Mouse (Mus musculus): ENCODE data around the gene Sema3f. TPM values are rescaled to one million over a fixed set of nuclear protein-coding genes. Genes with fewer than 3 reads are reported as not detected.
A peak's percentile ranks its signal among the peaks of the same experiment; 100 is the strongest.

Gene Sema3f
- polyA plus RNA-seq, 2 experiments = 0.69 to 3.5 TPM

- H3K9ac ChIP-seq (replicated peaks) = no peak overlapping the region
Observed at GRCm38 (mm10) chr9:107668916-107669315, 41.4 kb downstream of the Sema3f start.

DNA sequence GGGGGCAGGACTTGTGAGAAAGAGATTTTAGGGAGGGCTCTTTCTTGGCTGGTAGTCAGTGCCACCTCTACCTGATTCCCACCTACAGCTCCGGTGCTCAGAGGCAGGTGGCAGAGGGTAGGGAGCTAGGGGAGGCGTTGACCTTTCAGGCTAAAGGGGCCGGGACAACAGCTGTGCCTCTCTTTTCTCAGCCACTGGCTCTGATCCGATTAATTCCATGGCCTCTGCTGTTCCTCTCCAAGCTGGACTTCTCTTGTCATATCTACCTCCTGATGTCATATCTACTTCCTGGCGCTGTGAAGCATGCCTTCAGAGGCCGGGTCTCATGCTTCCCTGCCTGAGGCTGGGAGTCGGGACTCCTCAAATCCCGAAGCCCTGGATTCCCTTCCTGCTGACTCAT is 42.3 kb downstream of the Sema3f start:
- Histone ChIP-seq H3K4me2 (ENCODE audit: low read depth) (no peak overlapping the region), H3K9ac (replicated peaks) (no peak overlapping the region), H3K4me3 (ENCODE audit: insufficient read depth in 1 of 2, low read depth in 2 of 2, low read length in 2 of 2) (no peak overlapping the region), H3K27me3 (ENCODE audit: control insufficient read depth, insufficient read depth, low read length) (peaks cover 40% of the 10 kb centered on the region), H3K27ac (no peak overlapping the region), H3K4me1 (replicated peaks; ENCODE audit: control insufficient read depth in 2 of 2, insufficient read depth in 2 of 2, low read length in 1 of 2) (no peaks in the 10 kb centered on the region; a peak in 2 of 4 replicates), H3K9me3 (ENCODE audit: control insufficient read depth, low read length) (no peaks in the 10 kb centered on the region), H3K36me3 (replicated peaks; ENCODE audit: control insufficient read depth, insufficient read depth, low read depth) (no peaks in the 10 kb centered on the region)
- ATAC-seq (ENCODE audit: insufficient read depth) = no peak
- no peak for TF ChIP-seq EP300 (IDR thresholded peaks at IDR 0.05; ENCODE audit: low read depth)
- TF ChIP-seq CTCF (IDR thresholded peaks at IDR 0.05; ENCODE audit: low read depth) = no peak
- 28% methylated on average over 8 of the region's 8 CpGs for WGBS (ENCODE audit: insufficient replicate concordance)
- DNase-seq (ENCODE audit: low read depth in 3 of 3, low spot score in 3 of 3) = no peak

More at GRCm38 (mm10) chr9:107668916-107669315, 41.4 kb downstream of the Sema3f start:
- DNase-seq (ENCODE audit: low read depth in 3 of 3, low spot score in 3 of 3) (no peak), ATAC-seq (ENCODE audit: insufficient read depth) (no peak)
- Histone ChIP-seq H3K27me3 (ENCODE audit: control insufficient read depth, insufficient read depth, low read length) (peaks cover 40% of the 10 kb centered on the region), H3K27ac (no peak overlapping the region), H3K9me3 (ENCODE audit: control insufficient read depth, low read length) (no peaks in the 10 kb centered on the region), H3K4me1 (replicated peaks; ENCODE audit: control insufficient read depth in 2 of 2, insufficient read depth in 2 of 2, low read length in 1 of 2) (no peaks in the 10 kb centered on the region; a peak in 2 of 4 replicates), H3K4me3 (ENCODE audit: insufficient read depth in 1 of 2, low read depth in 2 of 2, low read length in 2 of 2) (no peak overlapping the region), H3K4me2 (ENCODE audit: low read depth) (no peak overlapping the region), H3K36me3 (replicated peaks; ENCODE audit: control insufficient read depth, insufficient read depth, low read depth) (no peaks in the 10 kb centered on the region)
- WGBS (ENCODE audit: insufficient replicate concordance) = 50% methylated on average over 3 of the region's 3 CpGs
- TF ChIP-seq CTCF (IDR thresholded peaks at IDR 0.05; ENCODE audit: low read depth) = no peak

GRCm38 (mm10) chr9:107667219-107667618 is 43.1 kb downstream of the Sema3f start:
- no peaks in the 10 kb centered on the region for H3K36me3 ChIP-seq (replicated peaks; ENCODE audit: control insufficient read depth, insufficient read depth, low read depth)
- H3K27ac ChIP-seq = no peak overlapping the region
- H3K27me3 ChIP-seq (ENCODE audit: control insufficient read depth, insufficient read depth, low read length) = peaks cover 40% of the 10 kb centered on the region
- 3% methylated on average over 24 of the region's 24 CpGs for WGBS (ENCODE audit: insufficient replicate concordance)
- TF ChIP-seq EP300 (IDR thresholded peaks at IDR 0.05; ENCODE audit: low read depth) = no peak
- TF ChIP-seq CTCF (IDR thresholded peaks at IDR 0.05; ENCODE audit: low read depth) = no peak
- no peaks in the 10 kb centered on the region for H3K9me3 ChIP-seq (ENCODE audit: control insufficient read depth, low read length)
- no peaks in the 10 kb centered on the region; a peak in 2 of 4 replicates for H3K4me1 ChIP-seq (replicated peaks; ENCODE audit: control insufficient read depth in 2 of 2, insufficient read depth in 2 of 2, low read length in 1 of 2)
- H3K4me2 ChIP-seq (ENCODE audit: low read depth) = peak overlapping the region; percentile 50
- no peak overlapping the region for H3K9ac ChIP-seq (replicated peaks)
- H3K4me3 ChIP-seq (ENCODE audit: insufficient read depth in 1 of 2, low read depth in 2 of 2, low read length in 2 of 2) = peak overlapping the region; percentile 36 to 37
- ATAC-seq (ENCODE audit: insufficient read depth) (peak; percentile 72), DNase-seq (ENCODE audit: low read depth in 3 of 3, low spot score in 3 of 3) (no peak)

DNA sequence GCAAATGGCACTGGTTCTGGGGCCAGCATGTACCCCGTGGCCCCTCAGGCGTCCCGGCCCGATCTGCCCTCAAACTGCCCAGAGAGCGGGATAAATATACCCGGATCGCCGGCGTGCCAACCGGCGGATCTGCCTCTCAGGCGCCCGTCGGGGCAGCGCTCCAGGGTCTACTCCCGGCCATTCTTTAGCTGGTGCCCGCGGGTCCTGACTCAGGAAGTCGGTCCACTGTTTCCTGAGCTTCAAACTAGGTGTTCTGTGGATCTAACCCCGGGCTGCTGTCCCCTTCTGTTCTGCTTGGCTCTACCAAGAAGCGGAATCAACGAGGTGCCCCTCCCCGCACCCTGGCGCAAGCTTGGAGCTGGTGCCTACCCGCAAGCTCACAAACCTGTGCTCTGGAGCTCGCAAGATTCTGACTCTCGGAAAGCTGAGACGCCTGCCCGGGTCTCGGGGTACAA is 43.5 kb downstream of the Sema3f start:
- Histone ChIP-seq H3K4me1 (replicated peaks; ENCODE audit: control insufficient read depth in 2 of 2, insufficient read depth in 2 of 2, low read length in 1 of 2) (no peaks in the 10 kb centered on the region; a peak in 2 of 4 replicates), H3K9ac (replicated peaks) (no peak overlapping the region), H3K27me3 (ENCODE audit: control insufficient read depth, insufficient read depth, low read length) (peaks cover 40% of the 10 kb centered on the region), H3K27ac (no peak overlapping the region), H3K36me3 (replicated peaks; ENCODE audit: control insufficient read depth, insufficient read depth, low read depth) (no peaks in the 10 kb centered on the region), H3K4me3 (ENCODE audit: insufficient read depth in 1 of 2, low read depth in 2 of 2, low read length in 2 of 2) (peak overlapping the region; percentile 36 to 37), H3K9me3 (ENCODE audit: control insufficient read depth, low read length) (no peaks in the 10 kb centered on the region), H3K4me2 (ENCODE audit: low read depth) (peak overlapping the region; percentile 50)
- no peak for DNase-seq (ENCODE audit: low read depth in 3 of 3, low spot score in 3 of 3)
- TF ChIP-seq EP300 (IDR thresholded peaks at IDR 0.05; ENCODE audit: low read depth) (no peak), CTCF (IDR thresholded peaks at IDR 0.05; ENCODE audit: low read depth) (no peak)
- 3% methylated on average over 30 of the region's 30 CpGs for WGBS (ENCODE audit: insufficient replicate concordance)
- no peak for ATAC-seq (ENCODE audit: insufficient read depth)

- H3K27ac ChIP-seq = no peak overlapping the region
- ATAC-seq (ENCODE audit: insufficient read depth) (no peak), DNase-seq (ENCODE audit: low read depth in 3 of 3, low spot score in 3 of 3) (no peak)
- H3K4me3 ChIP-seq (ENCODE audit: insufficient read depth in 1 of 2, low read depth in 2 of 2, low read length in 2 of 2) = no peak overlapping the region
- H3K4me1 ChIP-seq (replicated peaks; ENCODE audit: control insufficient read depth in 2 of 2, insufficient read depth in 2 of 2, low read length in 1 of 2) = no peaks in the 10 kb centered on the region; a peak in 2 of 4 replicates
- H3K9ac ChIP-seq (replicated peaks) = no peak overlapping the region
- WGBS (ENCODE audit: insufficient replicate concordance) = 62% methylated on average over 7 of the region's 7 CpGs
- no peaks in the 10 kb centered on the region for H3K36me3 ChIP-seq (replicated peaks; ENCODE audit: control insufficient read depth, insufficient read depth, low read depth)
- no peak overlapping the region for H3K4me2 ChIP-seq (ENCODE audit: low read depth)
- no peaks in the 10 kb centered on the region for H3K9me3 ChIP-seq (ENCODE audit: control insufficient read depth, low read length)
- peaks cover 40% of the 10 kb centered on the region for H3K27me3 ChIP-seq (ENCODE audit: control insufficient read depth, insufficient read depth, low read length)
- no peak for TF ChIP-seq EP300 (IDR thresholded peaks at IDR 0.05; ENCODE audit: low read depth)
- TF ChIP-seq CTCF (IDR thresholded peaks at IDR 0.05; ENCODE audit: low read depth) = no peak
Observed at GRCm38 (mm10) chr9:107665308-107665707, 45.0 kb downstream of the Sema3f start.
